Mouse (Mus musculus): ENCODE measurements around the gene Gsn.

DNA sequence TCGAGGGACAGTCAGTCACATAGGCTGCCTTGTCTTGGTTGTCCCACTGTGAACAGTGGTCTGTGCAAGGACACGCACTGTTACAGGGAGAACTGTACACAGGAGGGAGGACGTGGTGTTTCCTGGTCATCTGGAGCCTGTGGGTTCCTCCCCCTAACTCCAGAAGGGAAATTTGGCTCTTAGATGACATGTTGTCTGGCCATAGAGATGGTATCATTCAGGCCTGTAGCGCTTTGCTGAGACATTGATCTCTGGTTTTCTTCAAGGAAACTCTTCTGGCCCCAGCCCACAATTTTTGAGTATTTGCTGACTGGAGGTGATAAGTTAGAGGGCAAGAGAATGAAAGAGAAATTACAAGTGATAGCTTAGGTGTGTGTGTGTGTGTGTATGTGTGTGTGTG, 2.4 kb downstream of the Gsn start:
- TF ChIP-seq CTCF (IDR thresholded peaks at IDR 0.05) (no peak), EP300 (IDR thresholded peaks at IDR 0.05) (no peak)

Measured in lung, postnatal 0 days (tissue).